Mouse (Mus musculus) neural tube, embryonic 15.5 days (tissue): ENCODE measurements at regions not wholly inside any gene's neighbourhood (a gene's known extent, or its start where the extent isn't known, plus 50 kb on each side); places are given as distances from the start of the nearest gene placed in this dataset.
"Not testable (repeated sequence)": the region's sequence is repeated elsewhere in the genome, so short reads cannot be mapped to it uniquely, and the experiment has no call there.

Source experiments
- ATAC-seq: fragments of 200-750 bp; cut with Nextera tagmentation; 2 replicates; pipeline ENCODE4 v1.8.0; 2017; ENCODE audit warnings: mild to moderate bottlenecking, moderate TSS enrichment, moderate library complexity; ENCODE audit not compliant: low FRiP score
- H3K27ac ChIP-seq: fragments of 300-500 bp; sonication (generic); replicated peaks from 2 replicates; pipeline ENCODE4 v1.5.1; 2015; ENCODE audit warnings: mild to moderate bottlenecking, inconsistent platforms
- H3K27me3 ChIP-seq: fragments of 300-500 bp; sonication (generic); replicated peaks from 2 replicates; pipeline ENCODE4 v1.6.1; 2015; ENCODE audit warnings: inconsistent platforms
- H3K36me3 ChIP-seq: fragments of 300-500 bp; sonication (generic); 2 replicates; pipeline ENCODE4 v1.6.1; 2015; ENCODE audit warnings: inconsistent platforms
- H3K4me1 ChIP-seq: fragments of 300-500 bp; sonication (generic); 2 replicates; pipeline ENCODE4 v1.6.1; 2015; ENCODE audit warnings: inconsistent platforms
- H3K4me2 ChIP-seq: fragments of 300-500 bp; sonication (generic); 2 replicates; pipeline ENCODE4 v1.6.1; 2015; ENCODE audit warnings: inconsistent platforms, mild to moderate bottlenecking, moderate library complexity
- H3K4me3 ChIP-seq: fragments of 300-500 bp; sonication (generic); replicated peaks from 2 replicates; pipeline ENCODE4 v1.5.1; 2015; ENCODE audit warnings: mild to moderate bottlenecking, inconsistent platforms
- H3K9ac ChIP-seq: fragments of 300-500 bp; sonication (generic); replicated peaks from 2 replicates; pipeline ENCODE4 v1.6.1; 2015; ENCODE audit warnings: mild to moderate bottlenecking, inconsistent platforms
- H3K9me3 ChIP-seq: fragments of 300-500 bp; sonication (generic); replicated peaks from 2 replicates; pipeline ENCODE4 v1.6.1; 2016; ENCODE audit warnings: inconsistent platforms
- WGBS: fragments of 180-500 bp; shearing (Covaris S2); methylation state at CpG from one replicate; pipeline ENCODE4 v1.1.7; 2015; ENCODE audit warnings: mixed read lengths; 5-methylcytosine and 5-hydroxymethylcytosine counted together

DNA sequence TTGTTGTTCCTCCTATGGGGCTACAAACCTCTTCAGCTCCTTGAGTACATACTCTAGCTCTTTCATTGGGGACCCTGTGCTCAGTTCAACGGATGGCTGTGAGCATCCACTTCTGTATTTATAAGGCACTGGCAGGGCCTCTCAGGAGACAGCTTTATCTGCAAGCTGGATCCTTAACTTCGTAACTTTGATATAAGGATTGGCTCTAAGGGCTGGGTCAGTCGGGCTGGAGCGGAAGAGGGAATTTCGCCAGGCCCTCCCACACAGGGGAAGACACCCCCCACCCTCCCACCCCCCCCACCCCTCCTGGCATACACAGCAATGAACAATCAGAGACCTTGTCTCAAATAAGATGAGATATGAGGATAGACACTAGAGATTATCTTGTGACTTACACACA lies 304.3 kb upstream of the Chordc1 start:
- Histone ChIP-seq H3K27me3 (no peaks in the 10 kb centered on the region), H3K27ac (no peak overlapping the region), H3K4me2 (no peak overlapping the region), H3K9ac (no peak overlapping the region), H3K9me3 (no peaks in the 10 kb centered on the region), H3K36me3 (no peaks in the 10 kb centered on the region), H3K4me3 (no peak overlapping the region), H3K4me1 (no peaks in the 10 kb centered on the region)
- no peak for ATAC-seq
- 81% methylated on average over 5 of the region's 5 CpGs for WGBS

DNA sequence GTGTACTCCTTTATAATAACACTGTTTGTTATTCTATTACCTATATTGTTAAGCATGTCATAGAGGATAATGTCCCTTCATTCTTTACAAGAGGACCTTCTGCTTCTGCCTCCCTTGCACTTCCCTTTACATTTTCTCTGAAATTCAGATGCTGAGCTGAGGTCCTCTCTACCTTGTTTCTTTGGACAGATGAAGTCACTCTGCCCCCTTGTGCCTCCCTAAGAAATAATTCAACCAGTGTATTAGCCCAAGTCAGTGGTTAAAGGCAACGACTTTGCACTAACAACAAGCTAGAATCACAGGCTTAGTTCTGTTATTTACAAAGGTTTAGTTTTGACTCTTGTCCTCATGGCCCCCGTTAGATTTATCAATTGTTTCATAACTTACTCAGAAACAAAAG lies 289.4 kb upstream of the Chordc1 start:
- H3K4me1 ChIP-seq = no peaks in the 10 kb centered on the region
- no peaks in the 10 kb centered on the region for H3K27me3 ChIP-seq
- WGBS = 50% methylated on average over 2 of the region's 2 CpGs

DNA sequence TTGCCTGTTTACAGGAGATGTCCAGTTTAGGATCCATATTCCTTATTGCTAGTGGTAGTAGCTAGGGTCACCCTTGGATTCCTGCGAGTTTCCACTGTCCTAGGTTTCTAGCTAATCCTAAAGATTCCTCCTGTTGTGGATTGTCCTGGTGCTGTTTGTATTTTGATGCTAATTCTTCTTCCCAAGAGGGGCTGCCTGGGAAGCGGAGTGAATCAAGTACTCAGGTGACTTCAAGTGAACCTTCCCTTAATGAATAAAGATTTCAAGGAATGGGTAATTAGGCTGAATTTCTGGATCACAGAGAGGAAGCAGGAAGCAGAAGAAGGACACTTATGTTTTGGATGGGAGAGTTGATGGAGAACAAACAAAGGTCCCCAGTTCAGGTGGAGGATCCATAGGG lies 250.6 kb upstream of the Chordc1 start:
- Histone ChIP-seq H3K27ac (no peak overlapping the region), H3K4me3 (no peak overlapping the region), H3K4me2 (no peak overlapping the region), H3K36me3 (no peaks in the 10 kb centered on the region), H3K4me1 (no peaks in the 10 kb centered on the region), H3K9me3 (no peaks in the 10 kb centered on the region), H3K27me3 (no peaks in the 10 kb centered on the region), H3K9ac (no peak overlapping the region)
- ATAC-seq = no peak
- WGBS = 62% methylated on average over 2 of the region's 2 CpGs

More for the DNA sequence above, 289.4 kb upstream of the Chordc1 start:
- H3K4me2 ChIP-seq = no peak overlapping the region
- ATAC-seq = peak; percentile 68; the same call in 1 of the 2 replicates
- no peak overlapping the region for H3K4me3 ChIP-seq
- H3K36me3 ChIP-seq = no peaks in the 10 kb centered on the region
- H3K27ac ChIP-seq = no peak overlapping the region
- no peaks in the 10 kb centered on the region for H3K9me3 ChIP-seq
- no peak overlapping the region for H3K9ac ChIP-seq

DNA sequence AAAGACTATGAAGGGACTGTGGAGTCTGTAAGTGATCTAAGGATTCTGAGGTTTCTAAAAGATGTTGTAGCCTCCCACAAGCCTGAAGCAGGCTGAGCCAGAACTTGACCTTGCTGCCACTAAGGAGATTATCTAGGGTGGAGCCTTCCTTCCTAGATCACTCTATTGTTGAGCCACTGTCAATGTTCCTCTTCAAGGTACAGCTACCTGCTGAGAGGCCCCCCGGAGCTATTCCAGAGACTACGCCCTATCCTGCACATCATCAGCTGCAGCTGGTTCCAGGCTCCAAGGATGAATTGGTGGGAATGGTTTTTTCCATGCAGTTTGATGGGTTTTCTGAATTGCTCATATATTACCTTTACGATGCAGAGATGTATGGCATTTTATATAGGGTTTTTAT lies 249.3 kb upstream of the Chordc1 start:
- not testable (repeated sequence) for H3K9me3 ChIP-seq, H3K4me3 ChIP-seq, H3K9ac ChIP-seq, H3K27me3 ChIP-seq, ATAC-seq, H3K4me1 ChIP-seq, H3K36me3 ChIP-seq, H3K4me2 ChIP-seq, H3K27ac ChIP-seq
- 87% methylated on average over 3 of the region's 3 CpGs for WGBS

DNA sequence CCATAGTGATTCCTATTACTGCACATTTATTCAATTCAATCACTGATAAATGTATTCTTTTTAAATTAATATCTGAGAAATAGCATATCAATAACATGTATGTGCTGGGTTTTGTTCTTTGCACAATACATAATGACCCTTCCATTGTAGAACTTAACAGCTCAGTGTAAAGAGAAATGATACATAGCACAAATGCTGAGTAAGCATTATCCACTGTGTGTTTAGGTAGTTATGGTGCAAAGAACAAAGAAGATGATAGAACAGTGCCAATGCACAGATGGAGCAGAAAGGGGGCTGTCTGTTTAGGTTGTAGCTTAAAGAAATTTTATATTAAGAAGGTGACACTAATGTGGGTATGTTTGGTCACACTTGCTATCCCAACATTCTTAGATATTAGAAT lies 215.0 kb upstream of the Chordc1 start:
- Histone ChIP-seq H3K9me3 (no peaks in the 10 kb centered on the region), H3K9ac (no peak overlapping the region), H3K27me3 (no peaks in the 10 kb centered on the region), H3K4me2 (no peak overlapping the region), H3K4me3 (no peak overlapping the region), H3K4me1 (no peaks in the 10 kb centered on the region), H3K36me3 (no peaks in the 10 kb centered on the region), H3K27ac (no peak overlapping the region)
- ATAC-seq = no peak

DNA sequence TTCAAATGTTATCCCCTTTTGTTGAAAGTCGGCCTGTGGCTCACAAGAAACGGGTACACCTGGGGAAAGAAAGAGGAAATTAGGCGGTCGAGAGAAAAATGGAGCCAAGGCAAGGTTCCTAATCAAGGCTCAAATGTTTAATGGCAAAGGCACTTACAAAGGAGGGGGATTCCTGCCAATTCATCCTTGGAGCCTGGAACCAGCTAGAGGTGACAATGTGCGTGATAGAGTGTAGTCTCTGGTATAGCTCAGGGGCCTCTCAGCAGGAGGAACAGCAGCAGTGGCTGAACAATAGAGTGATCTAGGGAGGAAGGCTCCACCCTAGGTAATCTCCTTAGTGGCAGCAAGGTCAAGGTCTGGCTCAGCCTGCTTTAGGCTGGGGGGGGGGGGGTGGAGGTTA lies 213.5 kb upstream of the Chordc1 start:
- not testable (repeated sequence) for H3K27ac ChIP-seq, H3K9me3 ChIP-seq, H3K4me3 ChIP-seq, H3K9ac ChIP-seq, ATAC-seq, H3K27me3 ChIP-seq, H3K4me2 ChIP-seq, H3K4me1 ChIP-seq, H3K36me3 ChIP-seq
- 93% methylated on average over 5 of the region's 5 CpGs for WGBS

DNA sequence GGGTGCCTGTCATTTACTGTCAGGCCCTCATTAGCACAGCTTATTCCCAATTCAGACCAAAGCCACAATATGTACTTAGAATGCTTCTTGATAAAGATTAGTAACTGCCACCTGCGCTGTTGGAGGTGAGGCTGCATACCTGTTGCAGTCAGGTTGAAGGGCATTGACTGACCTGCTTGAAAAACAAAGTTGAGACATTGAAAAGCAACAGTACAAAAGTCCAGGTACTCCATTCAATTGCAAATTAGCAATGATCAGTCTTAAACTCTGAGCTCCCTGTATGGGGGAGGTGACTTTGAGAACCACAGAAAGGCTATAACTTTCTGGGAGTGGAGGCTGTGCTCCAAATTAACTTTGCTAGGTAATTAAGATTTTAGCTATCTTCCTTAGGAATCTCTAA lies 212.8 kb upstream of the Chordc1 start:
- not testable (repeated sequence) for H3K36me3 ChIP-seq, ATAC-seq, H3K4me2 ChIP-seq, H3K4me1 ChIP-seq, H3K9me3 ChIP-seq, H3K9ac ChIP-seq, H3K4me3 ChIP-seq, H3K27ac ChIP-seq, H3K27me3 ChIP-seq
- WGBS = 76% methylated on average over 1 of the region's 1 CpGs
